Mouse (Mus musculus) layer of hippocampus, adult 18-20 months (tissue): Measurements from ENCODE around the gene Zfhx3. TPM values are rescaled to one million over a fixed set of nuclear protein-coding genes. Genes with fewer than 3 reads are reported as not detected.

Experiments used
- DNase-seq, 2 experiments: peaks; one replicate each; pipeline ENCODE4 v3.0.0; 2022; ENCODE audit warnings: low spot score in 2 of 2
- total RNA-seq, 2 experiments: library from RNA; stranded (reverse); gene quantifications; 2 replicates each; pipeline ENCODE4 v1.2.3; 2021

Zfhx3 gene
- total RNA-seq, 2 experiments from 2014 or later, result 4.6 to 4.8 TPM

DNA sequence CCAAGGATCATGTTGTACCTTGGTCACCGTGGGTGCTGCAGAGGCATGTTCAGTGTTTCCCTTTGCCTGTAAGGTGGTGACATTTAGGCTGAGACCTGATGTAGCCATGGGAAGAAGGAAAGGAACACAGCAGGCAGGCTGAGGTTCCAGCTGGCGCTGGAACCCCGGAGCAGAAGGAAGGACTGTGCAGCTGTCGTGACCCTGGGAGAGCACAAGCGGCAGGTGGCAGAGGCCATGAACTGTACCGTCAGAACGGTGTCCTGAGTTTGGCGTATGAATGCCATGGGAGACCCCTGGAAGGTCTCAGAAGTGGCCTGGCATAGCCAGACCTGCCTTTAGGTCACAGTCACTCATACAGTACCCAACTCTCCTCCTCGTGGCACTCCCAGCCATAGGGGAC lies 939.6 kb downstream of the Zfhx3 start:
- DNase-seq, result no peak

DNA sequence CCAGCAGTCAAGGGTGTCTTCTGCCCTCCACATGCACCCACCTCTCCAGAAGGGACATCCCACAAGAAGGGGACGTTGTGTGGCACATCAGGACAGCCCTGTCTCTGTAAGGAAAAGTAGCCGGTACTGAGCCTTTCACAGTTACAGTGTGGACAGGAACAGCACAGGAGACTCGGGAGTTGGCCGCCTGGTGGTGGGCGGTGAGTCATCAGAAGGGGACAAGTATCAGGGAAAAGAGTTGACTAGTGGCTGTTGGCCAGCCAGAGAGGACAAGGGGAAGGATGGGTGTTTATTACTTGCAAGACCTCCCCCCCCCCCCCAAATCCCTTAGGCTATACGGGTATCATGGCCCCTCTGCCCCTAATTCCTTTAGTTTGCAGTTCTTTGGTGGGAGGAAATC lies 940.9 kb downstream of the Zfhx3 start:
- no peak for DNase-seq

DNA sequence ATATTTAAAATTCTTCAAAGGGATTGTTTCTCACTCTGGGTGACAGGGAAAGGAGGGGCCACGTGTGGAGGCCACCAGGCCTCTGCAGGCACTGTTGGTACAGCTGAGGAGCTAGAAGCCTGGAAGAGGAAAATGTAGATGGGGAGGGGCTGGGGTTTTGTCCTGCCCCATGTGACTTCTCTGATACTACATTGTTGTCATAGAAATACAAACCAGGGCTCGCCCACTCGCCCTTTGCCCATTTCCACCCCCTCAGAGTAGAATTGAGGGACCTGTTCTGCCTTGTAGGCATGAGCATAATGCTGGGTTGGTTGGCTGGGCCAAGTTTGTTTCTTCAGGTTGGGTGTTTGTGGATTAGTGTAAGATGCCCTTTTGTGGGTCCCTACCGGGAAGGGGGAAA lies 942.5 kb downstream of the Zfhx3 start:
- DNase-seq, result no peak

DNA sequence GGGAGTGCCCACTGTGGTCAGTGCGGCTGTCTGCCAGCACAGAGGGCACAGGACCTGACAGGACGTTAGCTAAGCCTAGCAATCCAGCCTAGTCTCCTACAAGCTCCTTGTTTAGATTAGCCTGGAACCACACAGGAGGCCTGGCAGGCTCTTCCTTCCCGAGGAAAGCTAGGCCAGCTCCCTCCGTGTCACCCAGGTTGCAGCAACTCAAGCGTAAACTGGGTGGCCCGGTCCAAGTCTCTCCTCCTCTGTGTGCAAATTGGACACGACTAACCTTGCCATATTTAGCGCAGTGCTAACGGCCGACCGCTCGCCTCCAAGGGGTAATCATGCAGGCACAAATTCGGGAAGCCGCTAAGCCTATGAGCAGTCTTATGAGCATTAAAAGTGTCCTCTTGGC lies 943.0 kb downstream of the Zfhx3 start:
- DNase-seq, result no peak

DNA sequence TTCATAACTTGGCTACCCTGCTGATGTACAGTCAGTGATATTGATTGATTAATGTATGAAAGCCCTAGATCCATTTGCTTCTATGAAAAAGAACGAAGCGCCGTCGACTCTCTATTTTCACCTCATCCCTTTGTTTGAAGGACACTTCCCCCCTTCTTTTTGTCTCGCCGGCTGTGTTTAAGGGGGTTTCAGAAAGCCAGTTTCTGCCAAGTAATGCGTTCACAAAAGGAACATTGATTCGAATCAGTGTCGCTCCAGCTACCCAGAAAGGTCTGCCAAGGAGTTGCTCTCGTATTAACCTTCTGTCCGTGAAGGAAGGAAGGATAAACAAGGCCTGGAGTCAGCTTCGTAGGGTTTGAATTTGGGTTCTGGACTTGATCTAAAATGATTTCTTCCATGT lies 943.4 kb downstream of the Zfhx3 start:
- no peak for DNase-seq

DNA sequence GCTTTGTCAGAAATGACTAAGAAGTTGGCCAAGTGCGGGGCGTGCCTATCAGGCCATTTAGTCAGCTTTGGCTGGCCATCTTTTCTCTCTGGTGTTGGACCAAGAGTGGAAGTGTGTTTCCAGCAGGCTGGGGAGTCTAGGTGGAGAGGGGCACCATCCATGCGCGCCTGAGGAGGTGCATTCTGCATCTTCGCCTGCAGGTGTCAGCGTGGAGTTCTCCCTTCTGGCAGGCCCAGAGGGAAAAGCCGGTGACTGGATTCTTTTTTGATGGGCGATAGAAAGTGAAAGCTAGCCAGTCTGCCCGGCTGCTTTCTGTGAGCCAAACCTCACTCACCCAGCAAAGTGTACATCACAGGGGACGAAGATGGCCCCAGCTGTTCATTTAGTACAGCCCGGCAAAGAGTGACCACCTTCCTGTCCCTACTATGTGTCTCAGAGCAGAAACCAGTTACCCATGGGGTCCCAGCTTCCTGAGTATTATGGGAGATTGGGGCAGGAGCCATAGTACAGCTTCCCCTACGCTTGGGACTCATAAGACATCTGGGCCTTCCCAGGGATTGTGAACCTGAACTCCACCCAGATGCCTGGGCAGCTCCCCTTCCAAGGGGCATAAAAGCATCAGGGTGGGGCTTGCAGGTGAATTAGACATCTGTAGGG lies 944.3 kb downstream of the Zfhx3 start:
- DNase-seq, result peak; percentile 67 to 88

DNA sequence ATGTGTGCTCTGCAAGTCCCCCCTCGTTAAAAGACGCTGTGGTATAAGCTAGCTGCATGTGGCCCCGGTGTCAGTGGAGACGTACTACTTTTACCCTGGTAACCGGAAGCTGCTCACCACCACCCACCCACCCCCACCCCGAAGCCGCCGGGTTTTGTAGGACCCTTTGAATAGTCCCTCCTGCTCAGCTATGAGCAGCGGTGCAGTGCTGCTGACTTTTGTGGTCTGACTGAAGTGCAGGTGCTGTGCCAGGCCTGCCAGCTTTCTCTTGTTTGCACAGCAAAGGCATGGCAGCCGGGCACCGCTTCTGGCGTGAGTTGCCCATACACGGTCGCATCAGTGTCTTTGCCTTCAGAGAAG lies 944.8 kb downstream of the Zfhx3 start:
- DNase-seq, result no peak

DNA sequence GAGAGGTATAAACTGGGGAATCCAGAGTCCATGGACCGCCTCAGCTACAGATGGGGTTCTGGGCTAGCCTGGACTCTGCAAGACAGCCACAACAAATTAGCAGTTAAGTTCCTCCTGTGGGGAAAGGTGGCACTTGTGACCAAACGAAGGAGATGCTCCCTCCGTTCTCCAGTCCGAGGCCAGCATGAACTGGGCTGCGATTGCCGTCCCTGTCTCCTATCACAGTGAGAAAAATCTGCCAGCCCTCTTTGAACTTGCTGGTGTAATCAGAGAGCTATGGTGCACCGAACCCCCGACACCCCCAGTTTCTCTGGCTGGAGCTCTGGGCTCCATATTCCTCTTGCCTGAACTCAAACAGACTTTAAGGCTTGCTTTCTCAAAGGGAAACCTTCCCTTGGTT lies 945.4 kb downstream of the Zfhx3 start:
- DNase-seq, result no peak

DNA sequence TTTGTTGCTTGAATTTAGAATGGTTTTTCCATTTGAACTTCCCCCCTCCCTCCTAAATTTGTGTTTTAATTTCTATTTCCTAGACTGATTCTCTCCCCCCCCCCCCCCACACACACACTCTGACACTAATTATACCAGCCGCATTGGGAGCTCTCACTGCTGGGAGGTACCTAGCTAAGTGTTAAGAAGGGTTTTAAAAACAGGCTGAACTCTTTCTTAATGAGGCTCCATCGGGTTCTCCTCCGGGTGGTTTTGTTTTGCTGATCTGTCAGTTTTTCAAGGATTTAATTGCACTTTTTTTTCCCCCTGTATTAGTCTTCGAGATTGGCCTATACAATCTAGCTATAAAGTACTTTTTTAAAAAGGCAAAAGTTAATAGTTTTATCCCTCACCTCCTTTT lies 946.5 kb downstream of the Zfhx3 start:
- DNase-seq, result no peak

DNA sequence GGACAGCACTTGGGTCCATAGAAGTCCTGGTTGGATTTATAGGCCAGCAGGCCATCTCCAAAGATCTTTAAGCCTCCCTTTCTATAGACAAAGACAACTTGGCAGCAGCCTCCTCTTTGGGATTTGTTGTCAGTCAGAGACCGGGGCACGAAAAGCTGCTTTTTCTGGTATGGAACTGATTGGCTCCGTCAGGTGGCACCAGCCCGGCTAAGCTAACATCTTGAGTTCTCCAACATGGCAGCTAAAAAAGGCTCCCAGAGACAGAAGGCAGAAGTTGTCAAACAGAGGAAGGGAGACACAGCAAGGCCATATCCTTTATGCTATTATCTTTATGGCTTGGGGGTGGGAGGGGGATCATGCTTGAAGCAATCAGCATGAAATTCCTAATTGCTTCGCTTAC lies 947.0 kb downstream of the Zfhx3 start:
- no peak for DNase-seq

DNA sequence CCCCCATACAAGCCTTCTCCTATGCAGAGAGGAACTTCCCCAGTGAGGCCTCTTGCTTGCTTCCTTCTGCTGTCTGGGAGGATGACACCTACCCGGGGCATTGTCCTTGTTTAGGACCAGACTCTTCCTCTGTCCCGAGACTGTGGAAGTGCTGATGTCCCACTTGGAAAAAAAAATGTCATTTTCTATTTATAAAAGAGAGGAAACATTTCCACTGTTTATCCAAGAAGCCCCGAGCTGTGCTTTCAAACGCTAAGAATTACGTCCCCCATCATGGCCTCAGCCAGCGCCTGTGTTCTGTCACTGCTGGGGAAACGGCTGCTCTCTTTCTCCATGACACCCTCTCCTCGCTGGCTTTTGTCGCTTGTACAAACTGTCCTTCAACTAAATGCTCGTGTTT lies 951.8 kb downstream of the Zfhx3 start:
- no peak for DNase-seq

DNA sequence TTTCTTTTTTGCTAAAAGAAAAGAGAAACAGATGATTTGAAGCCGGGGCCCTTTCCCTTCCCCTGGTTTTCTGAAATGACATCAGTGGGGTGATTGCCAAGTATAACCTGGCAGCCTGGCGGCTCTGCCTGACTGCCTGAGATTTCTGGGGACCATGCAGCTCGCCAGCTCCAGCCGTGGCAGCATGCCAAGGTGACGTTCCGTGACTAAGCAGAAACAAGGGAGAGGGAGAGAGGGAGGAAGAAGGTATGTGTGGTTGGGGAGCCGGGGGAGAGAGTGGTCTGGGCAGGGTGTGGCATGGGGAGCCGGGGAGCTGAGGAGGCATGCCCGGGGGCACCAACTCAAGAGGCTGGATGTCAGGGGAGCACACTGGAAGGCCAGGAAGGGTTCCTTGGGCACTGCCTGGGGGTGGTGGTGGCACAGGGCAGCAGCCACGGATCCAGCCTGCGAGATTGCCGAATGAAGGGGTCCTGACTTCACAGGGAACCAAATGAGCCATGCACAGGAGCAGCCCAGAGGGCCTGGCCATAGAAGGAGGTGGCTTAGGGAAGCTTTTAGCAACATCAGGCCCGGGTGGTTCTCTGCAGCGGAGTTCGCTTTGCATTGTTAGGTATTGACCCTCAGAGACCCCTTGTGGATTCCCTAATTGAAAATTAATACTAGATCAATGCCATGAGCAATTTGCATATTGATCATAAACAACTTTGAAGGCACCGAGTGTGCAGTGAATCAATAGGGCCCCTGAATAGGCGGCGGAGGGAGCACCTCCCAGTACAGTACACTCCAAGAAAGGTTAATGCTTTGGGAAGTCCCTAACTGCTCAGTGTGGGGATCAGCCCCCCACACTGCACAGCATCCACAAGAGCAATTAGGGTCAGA lies 954.3 kb downstream of the Zfhx3 start:
- peak; percentile 54 to 60 for DNase-seq

DNA sequence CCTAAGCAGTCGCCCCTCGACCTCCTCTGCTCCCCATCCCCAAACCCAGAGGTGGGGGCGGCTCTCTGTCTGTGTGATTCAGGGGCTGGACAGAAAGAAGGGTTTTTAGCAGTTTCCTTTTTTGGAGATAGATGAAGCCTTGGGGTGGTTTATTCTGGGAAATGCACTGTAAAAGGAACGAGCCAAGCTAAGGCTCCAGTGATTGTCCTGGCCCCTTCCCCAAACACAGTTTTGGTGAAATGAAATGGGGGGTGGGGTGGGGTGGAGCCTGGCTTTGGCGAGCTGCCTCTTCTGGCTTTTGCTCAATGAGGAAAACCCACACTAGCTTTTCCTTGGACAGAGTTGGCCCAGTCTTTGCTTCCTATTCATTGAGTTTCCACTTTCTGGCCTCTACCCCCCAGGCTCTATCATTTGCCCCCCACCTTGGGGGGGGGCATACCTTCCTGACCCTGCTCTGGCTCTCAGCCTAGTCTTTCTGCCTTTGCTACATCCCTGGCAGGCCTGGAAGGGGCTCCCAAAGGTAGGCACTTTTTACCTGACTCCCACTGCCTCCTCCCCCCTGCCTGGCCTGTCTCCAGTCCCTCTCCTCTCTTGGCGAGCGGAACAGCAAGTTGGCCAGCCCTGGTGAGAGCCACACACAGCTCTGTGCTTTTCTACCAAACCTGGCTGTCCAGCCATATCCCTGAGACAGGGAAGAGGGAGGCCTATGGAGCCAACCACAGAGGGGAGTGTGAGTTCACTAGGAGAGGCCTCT lies 955.1 kb downstream of the Zfhx3 start:
- no peak for DNase-seq

DNA sequence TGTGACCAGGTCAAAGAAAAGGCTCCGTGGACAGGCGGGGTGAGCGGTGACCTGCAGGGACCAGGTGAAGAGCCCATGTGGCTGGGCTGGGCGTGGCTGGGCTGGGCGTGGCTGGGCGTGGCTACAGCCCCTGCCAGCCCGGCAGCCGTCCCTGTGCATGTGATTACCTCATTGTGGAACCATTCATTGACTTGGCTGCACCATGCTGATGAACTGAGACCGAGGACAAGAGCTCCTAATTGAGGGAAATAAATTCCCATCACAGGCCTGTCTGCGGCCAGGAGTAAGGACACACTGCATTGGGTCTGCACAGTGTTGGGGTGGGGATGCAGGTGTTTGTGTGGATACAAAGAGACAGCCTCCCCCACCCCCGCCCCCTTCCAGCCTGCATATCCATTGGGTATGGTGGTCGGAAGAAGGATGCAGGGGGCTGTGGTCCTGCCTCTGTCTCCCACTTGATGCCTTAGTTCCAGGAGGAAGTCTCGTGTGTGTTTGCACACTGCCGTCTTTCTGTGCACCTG lies 956.9 kb downstream of the Zfhx3 start:
- DNase-seq, result no peak

DNA sequence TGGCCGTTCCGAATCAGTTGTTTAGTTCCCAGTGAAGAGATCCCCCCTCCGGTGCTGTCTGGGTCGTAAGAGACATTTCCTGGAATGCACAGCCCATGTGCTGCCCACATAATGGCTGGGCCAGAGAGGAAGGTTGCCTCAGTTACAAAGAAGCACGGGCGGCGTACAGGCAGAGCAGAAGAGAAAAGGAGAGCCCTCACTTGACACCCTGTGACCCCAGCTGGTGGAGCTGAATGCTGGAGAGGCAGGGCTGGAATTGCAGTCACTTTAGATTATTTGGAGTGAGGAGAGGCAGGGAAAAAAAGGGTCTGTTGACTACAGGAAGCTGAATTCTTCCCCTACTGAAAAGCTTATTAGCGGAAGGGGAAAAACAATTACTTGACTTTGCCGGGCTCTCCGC lies 958.1 kb downstream of the Zfhx3 start:
- DNase-seq, result no peak

DNA sequence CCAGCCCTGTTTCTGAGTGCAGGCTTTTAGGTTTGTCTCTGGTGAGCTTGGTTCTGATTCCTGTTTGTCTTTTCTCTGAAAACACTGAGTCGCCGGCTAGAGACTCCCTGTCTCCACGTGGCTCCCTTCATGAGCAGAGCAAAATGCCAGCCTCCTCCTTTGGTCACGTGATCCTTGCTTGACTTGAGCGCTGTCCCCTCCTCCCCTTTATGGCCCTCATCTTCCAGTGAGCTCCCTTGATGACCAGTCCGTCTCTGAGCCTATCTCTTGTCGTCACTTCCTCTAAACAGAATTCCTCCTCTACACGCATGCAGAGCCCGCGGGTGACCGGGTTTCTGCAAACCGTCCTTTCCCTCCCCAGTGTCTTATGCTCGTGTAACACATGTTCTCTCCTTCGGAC lies 958.8 kb downstream of the Zfhx3 start:
- DNase-seq, result no peak

DNA sequence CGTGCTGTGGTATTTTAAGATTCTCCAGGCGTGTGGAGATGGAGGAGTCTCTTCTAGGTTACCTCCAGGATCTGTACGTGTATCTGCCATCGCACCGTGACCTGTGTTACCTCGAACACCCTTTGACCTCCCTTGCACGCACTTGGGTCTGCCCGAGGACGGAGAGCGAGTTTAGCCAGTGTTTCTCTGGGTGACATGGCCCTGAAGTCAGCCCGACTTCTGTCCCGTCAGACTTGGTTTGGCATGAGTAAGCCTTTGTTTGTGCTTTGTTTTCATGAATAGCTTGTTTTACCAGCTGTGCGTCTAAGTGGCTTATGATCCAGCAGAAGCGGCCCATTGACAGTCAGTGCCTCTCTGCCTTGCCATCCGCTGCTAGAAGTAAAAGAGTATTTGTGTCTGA lies 961.1 kb downstream of the Zfhx3 start:
- no peak for DNase-seq

DNA sequence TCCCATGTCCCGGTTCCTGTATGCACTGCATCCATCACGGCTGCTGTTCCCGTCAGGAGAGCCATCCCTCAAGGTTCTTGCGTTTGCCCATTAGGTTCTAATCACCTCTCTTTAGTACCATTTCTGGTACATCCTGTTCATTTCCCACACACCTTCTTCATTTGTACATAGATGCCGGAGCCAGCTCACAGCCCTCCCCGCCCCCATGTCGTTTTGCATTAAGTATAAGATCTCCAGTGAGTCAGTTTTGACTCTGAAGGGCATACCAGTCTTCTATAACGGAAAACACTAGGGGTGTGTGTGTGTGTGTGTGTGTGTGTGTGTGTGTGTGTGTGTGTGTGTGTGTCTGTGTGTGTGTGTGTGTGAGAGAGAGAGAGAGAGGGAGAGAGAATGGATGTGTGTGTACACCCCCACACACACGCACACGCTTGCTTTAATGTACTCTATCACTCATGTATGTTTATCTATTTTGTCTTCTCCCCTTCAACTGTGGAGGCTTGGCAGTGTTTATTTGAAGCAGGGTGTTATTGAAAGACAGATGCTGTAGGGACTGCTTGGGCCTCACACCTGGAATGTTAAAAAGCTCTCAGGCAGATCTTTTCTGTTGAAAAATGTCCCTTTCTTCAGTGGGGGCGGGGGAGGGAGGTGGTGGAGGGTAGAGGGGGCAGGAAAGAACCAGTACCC lies 962.0 kb downstream of the Zfhx3 start:
- DNase-seq, result no peak

DNA sequence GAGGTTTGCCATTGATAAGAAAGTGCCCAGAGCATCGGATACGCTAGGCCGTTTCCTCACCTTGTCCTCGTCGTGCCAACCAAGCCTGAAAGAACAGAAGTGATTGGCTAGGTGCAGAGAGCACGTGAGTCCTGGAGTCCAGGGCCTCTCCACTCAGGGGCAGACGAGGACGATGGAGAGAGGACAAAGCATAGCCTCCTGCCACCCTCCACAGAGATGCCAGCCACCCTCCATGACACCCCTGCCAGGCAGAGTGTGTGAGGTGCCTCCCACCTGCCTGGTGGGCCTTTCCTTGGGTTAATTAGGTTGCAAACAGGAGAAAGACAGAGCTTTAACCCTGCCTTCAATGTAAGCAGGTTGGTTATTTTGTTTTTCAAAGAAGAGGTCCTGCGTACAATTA lies 965.6 kb downstream of the Zfhx3 start:
- no peak for DNase-seq

DNA sequence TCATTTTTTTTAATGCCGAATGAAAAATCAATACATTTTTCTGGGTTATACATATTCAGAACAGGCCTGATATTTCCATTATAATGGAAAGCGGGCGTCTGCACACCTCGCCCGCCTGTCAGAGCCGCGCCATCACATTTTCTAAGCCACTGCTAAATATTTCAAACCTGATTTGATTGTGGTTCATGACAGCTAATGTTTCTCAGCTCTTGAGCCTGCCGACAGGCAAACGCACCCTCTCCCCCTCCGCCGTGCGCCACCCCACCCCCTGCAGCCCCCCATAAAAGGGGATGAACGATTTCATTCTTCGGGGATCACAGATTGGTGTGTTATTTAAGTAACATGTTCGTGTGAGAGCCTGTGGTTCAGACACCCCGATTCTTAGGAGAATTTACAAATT lies 966.1 kb downstream of the Zfhx3 start:
- no peak for DNase-seq

DNA sequence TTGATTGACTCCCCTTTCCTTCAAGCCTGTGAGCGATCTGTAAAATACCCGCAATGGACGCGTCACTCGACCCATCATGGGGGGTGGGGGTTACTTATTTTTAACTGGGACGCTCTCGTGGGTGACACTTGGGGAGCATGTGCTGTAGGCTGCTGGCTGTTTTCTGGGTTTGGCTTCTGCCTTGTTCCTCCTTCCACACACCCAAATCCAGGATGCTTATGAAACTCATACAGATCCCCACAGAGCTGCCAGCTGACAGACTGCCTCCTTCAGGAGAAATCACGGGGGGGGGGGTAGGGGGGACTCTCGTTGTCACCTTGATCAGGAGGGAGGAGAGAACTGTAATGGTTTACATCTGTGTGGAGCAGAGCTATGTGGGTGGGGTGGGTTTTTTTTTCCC lies 966.6 kb downstream of the Zfhx3 start:
- no peak for DNase-seq
